Mouse (Mus musculus) intestine, embryonic 14.5 days (tissue): ENCODE measurements at regions not wholly inside any gene's neighbourhood (a gene's known extent, or its start where the extent isn't known, plus 50 kb on each side); places are given as distances from the start of the nearest gene placed in this dataset.

Experiments
- ATAC-seq: fragments of 200-750 bp; cut with Nextera tagmentation; replicated peaks from 2 replicates; pipeline ENCODE4 v1.8.0; 2017; ENCODE audit warnings: low read depth, moderate number of reproducible peaks, moderate TSS enrichment, moderate library complexity; ENCODE audit not compliant: low FRiP score, low TSS enrichment
- DNase-seq: peaks from one replicate; pipeline ENCODE4 v3.0.0-alpha.2; 2018; ENCODE audit warnings: low spot score
- H3K27ac ChIP-seq: fragments of 300-500 bp; sonication (generic); 2 replicates; pipeline ENCODE4 v1.5.1; 2014; ENCODE audit warnings: low read depth, mild to moderate bottlenecking, control low read depth
- H3K27me3 ChIP-seq: fragments of 300-500 bp; sonication (generic); replicated peaks from 2 replicates; pipeline ENCODE4 v1.6.1; 2014; ENCODE audit warnings: low read length, control low read depth; ENCODE audit not compliant: control insufficient read depth, insufficient read depth
- H3K36me3 ChIP-seq: fragments of 300-500 bp; sonication (generic); 2 replicates; pipeline ENCODE4 v1.6.1; 2014; ENCODE audit warnings: low read length, control low read depth; ENCODE audit not compliant: control insufficient read depth, insufficient read depth
- H3K4me1 ChIP-seq: fragments of 300-500 bp; sonication (generic); replicated peaks from 2 replicates; pipeline ENCODE4 v1.6.1; 2014; ENCODE audit warnings: low read length, control low read depth, mixed read lengths; ENCODE audit not compliant: control insufficient read depth, insufficient read depth
- H3K4me2 ChIP-seq: fragments of 300-500 bp; sonication (generic); 2 replicates; pipeline ENCODE4 v1.6.1; 2014; ENCODE audit warnings: low read length
- H3K4me3 ChIP-seq: fragments of 300-500 bp; sonication (generic); 2 replicates; pipeline ENCODE4 v1.5.1; 2014; ENCODE audit warnings: low read depth, low read length, control low read depth, mixed read lengths
- H3K9ac ChIP-seq: fragments of 300-500 bp; sonication (generic); 2 replicates; pipeline ENCODE4 v1.6.1; 2014; ENCODE audit warnings: mild to moderate bottlenecking, low read length
- H3K9me3 ChIP-seq: fragments of 300-500 bp; sonication (generic); 2 replicates; pipeline ENCODE4 v1.6.1; 2016; ENCODE audit warnings: low read length, control low read depth; ENCODE audit not compliant: control insufficient read depth
- WGBS: fragments of 180-500 bp; shearing (Covaris S2); extraction: QIAGEN DNeasy Blood & Tissue Kit; methylation state at CpG from one replicate; pipeline ENCODE4 v1.1.7; 2014; 5-methylcytosine and 5-hydroxymethylcytosine counted together

DNA sequence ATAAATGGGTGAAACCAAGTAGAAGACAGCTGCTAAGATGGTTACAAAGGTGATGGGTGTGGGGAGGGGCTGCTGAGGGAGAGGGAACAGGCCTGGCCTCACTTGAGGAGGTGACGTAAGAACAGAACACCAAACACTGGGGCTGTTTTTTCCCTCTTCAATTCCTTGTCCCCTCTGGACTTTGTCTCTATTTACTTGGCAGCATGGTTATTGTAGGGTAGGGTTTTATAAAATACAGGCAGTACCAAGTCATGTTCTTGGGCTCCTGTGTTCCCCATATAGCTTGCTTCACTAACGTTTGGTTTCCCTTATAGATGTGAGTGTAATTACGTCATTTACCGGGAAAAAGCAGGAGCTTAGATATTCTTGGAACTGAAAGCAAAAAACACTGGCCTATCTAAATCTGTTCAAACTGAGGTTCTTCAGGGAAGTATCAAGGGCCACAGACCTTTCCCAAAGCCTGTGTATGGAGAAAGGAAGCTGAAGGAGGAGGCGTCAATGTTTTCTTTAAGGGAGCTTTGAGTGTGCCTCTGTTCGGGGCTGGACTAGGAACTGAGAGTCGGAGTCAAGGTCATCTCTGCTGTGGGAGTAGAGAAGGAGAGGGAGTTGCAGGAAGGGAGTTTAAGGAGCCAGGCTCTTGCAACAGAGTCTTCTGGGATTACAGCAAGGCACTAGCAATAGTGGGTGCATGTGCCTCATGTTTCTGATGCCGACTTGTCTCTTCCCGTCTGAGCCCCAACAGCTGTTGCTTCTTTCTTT is 85.1 kb upstream of the Atp1b1 start:
- DNase-seq (no peak), ATAC-seq (peak; percentile 87)
- Histone ChIP-seq H3K4me3 (no peak overlapping the region), H3K9ac (no peak overlapping the region), H3K27ac (peak overlapping the region; percentile 5), H3K36me3 (no peaks in the 10 kb centered on the region), H3K4me1 (0 out of 2 replicates have a peak, but pooled peaks cover 5% of the 10 kb centered on the region), H3K27me3 (no peaks in the 10 kb centered on the region), H3K9me3 (no peaks in the 10 kb centered on the region), H3K4me2 (no peak overlapping the region)
- WGBS, result 54% methylated on average over 9 of the region's 9 CpGs

DNA sequence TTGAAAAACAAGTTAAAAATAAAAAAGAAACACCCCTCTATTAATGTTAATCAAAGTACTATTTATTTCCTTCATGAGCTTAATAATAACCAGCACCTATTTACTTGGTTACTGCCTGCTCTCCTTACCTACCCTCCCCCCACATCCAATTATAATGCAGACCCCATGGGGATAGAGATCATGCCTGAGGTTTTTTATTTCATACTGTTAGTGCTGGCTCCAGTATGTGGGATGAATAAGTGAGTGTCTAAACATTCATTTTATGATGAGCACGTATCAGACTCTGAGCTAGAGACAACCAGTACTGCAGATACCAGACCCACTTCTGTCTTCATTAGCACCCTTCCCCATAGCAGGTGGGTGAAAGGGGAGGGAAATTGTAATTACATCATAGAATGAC is 83.6 kb upstream of the Atp1b1 start:
- H3K9me3 ChIP-seq, result no peaks in the 10 kb centered on the region
- H3K36me3 ChIP-seq, result no peaks in the 10 kb centered on the region
- H3K4me1 ChIP-seq, result 0 out of 2 replicates have a peak, but pooled peaks cover 5% of the 10 kb centered on the region
- no peak overlapping the region for H3K9ac ChIP-seq
- ATAC-seq (no peak), DNase-seq (no peak)
- 77% methylated on average over 1 of the region's 1 CpGs for WGBS
- H3K4me2 ChIP-seq, result no peak overlapping the region
- H3K27ac ChIP-seq, result no peak overlapping the region
- no peaks in the 10 kb centered on the region for H3K27me3 ChIP-seq
- no peak overlapping the region for H3K4me3 ChIP-seq

DNA sequence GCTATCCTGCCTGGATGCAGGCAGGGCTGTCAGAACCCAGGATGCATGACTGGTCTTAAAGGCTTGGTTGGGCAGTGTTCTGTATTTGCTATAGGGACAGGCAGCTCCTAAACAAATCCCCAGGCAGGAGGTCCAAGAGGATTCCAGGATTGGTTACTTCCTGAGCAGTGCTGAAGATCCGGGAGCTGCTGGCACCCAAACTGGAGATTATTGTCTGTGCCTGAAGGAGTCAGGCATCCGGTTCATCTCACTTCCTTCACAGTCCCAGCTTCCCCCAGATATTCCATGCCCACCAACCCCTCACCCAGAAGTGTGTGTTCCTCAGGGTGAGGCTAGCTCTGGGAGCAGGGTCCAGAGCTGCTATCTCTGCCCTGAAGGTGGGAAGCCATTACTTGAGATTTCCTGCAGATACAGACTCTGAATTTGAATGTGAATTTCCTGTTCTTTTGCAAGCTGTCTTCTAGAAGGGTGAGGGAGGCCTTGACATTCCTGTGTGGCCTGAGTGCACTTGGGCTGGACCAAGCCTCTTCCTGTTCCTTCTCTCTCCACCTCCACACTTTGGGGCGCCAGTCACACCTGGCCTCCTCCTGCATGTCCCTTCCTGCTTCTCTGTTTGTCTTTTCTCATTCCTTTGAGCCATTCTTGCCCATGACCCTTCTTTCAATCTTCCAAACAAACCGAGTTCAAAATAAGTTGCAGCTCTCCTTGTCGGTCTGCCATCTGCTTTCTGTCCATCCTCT is 80.3 kb upstream of the Atp1b1 start:
- Histone ChIP-seq H3K4me3 (no peak overlapping the region), H3K27me3 (no peaks in the 10 kb centered on the region), H3K36me3 (no peaks in the 10 kb centered on the region), H3K9ac (no peak overlapping the region), H3K4me2 (no peak overlapping the region), H3K9me3 (no peaks in the 10 kb centered on the region), H3K4me1 (0 out of 2 replicates have a peak, but pooled peaks cover under 1% of the 10 kb centered on the region), H3K27ac (no peak overlapping the region)
- ATAC-seq, result no peak
- WGBS, result 70% methylated on average over 5 of the region's 5 CpGs
- DNase-seq, result peak; percentile 41

DNA sequence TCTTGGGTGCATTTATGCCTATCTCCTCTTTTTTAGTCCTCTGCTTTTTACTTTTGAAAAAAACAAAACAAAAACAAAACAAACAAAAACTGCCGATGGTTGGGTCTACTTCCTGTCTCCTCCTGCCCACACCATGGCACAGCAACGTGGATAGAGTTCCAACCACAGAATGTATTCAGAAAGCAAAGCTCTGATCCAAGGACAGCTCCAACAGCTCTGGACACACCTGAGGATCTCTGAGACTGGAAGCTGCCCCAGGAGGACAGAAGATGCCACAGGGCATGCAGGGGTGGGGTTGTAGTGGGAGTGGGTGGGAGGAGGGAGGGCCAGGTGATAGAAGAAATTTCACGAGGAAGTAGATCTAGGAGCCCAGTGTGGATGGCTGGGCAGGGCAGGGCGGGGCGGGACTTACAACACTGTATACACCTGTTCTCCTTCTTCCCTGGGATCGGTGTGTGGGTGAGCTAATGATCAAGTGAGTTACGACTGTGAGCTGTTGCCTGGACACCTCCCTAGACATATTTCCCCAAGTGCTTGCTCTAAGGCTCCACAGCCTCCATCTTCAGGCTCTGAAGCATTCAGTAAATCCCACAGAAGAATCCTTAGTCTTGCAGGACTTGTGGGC is 79.3 kb upstream of the Atp1b1 start:
- Histone ChIP-seq H3K27me3 (no peaks in the 10 kb centered on the region), H3K4me3 (no peak overlapping the region), H3K9ac (no peak overlapping the region), H3K27ac (no peak overlapping the region), H3K36me3 (no peaks in the 10 kb centered on the region), H3K4me2 (no peak overlapping the region), H3K4me1 (no peaks in the 10 kb centered on the region), H3K9me3 (no peaks in the 10 kb centered on the region)
- 73% methylated on average over 7 of the region's 7 CpGs for WGBS
- DNase-seq (no peak), ATAC-seq (peak; percentile 81)

GRCm38 (mm10) chr1:164532196-164532595 is 74.0 kb upstream of the Atp1b1 start:
- DNase-seq, result peak; percentile 16
- no peak for ATAC-seq
- Histone ChIP-seq H3K4me3 (no peak overlapping the region), H3K27ac (no peak overlapping the region), H3K4me2 (no peak overlapping the region), H3K36me3 (no peaks in the 10 kb centered on the region), H3K4me1 (no peaks in the 10 kb centered on the region), H3K9me3 (no peaks in the 10 kb centered on the region), H3K27me3 (no peaks in the 10 kb centered on the region), H3K9ac (no peak overlapping the region)
- 94% methylated on average over 5 of the region's 5 CpGs for WGBS

DNA sequence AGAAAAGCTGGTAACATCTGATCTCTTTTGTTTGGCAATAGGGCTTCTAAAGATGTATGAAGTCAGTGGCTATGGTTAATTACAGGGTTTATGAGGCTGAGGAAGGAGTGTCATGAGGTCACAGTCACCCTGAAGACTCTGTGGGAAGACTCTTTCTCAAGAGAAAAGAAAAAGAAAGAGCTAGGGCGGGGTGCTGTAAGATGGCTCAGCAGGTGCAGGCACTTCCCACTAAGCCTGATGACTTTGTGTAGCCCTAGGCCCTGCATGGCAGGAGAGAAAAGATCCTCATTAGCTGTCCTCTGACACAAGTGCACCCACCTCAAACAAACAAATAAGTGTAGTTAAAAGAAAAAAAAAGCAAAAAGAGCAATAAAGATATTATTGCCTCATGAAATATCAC is 73.6 kb upstream of the Atp1b1 start:
- Histone ChIP-seq H3K4me1 (no peaks in the 10 kb centered on the region), H3K9ac (no peak overlapping the region), H3K27me3 (no peaks in the 10 kb centered on the region), H3K36me3 (no peaks in the 10 kb centered on the region), H3K4me2 (no peak overlapping the region), H3K27ac (no peak overlapping the region), H3K9me3 (no peaks in the 10 kb centered on the region), H3K4me3 (no peak overlapping the region)
- ATAC-seq (no peak), DNase-seq (no peak)
- WGBS, result 79% methylated on average over 1 of the region's 1 CpGs

- no peaks in the 10 kb centered on the region for H3K4me1 ChIP-seq
- H3K9ac ChIP-seq, result no peak overlapping the region
- WGBS, result 87% methylated on average over 1 of the region's 1 CpGs
- ATAC-seq, result no peak
- H3K4me2 ChIP-seq, result no peak overlapping the region
- no peaks in the 10 kb centered on the region for H3K36me3 ChIP-seq
- DNase-seq, result peak; percentile 13
- no peak overlapping the region for H3K4me3 ChIP-seq
- no peak overlapping the region for H3K27ac ChIP-seq
- H3K9me3 ChIP-seq, result no peaks in the 10 kb centered on the region
- no peaks in the 10 kb centered on the region for H3K27me3 ChIP-seq
Observed at GRCm38 (mm10) chr1:164526748-164527147, 68.6 kb upstream of the Atp1b1 start.

GRCm38 (mm10) chr1:164522377-164523150 is 64.4 kb upstream of the Atp1b1 start:
- no peak overlapping the region for H3K4me3 ChIP-seq
- ATAC-seq, result no peak
- peak; percentile 38 for DNase-seq
- no peaks in the 10 kb centered on the region for H3K9me3 ChIP-seq
- no peaks in the 10 kb centered on the region for H3K27me3 ChIP-seq
- no peak overlapping the region for H3K27ac ChIP-seq
- 81% methylated on average over 3 of the region's 3 CpGs for WGBS
- H3K4me2 ChIP-seq, result no peak overlapping the region
- H3K9ac ChIP-seq, result no peak overlapping the region
- H3K36me3 ChIP-seq, result no peaks in the 10 kb centered on the region
- H3K4me1 ChIP-seq, result no peaks in the 10 kb centered on the region
